Mouse (Mus musculus) right cerebral cortex, postnatal 36 days (tissue): ENCODE results near the gene Pdp2.
"Not testable (repeated sequence)": the region's sequence is repeated elsewhere in the genome, so short reads cannot be mapped to it uniquely, and the experiment has no call there.

Experiments
- DNase-seq, 2 experiments: peaks; one replicate each; pipeline ENCODE4 v3.0.0; 2022; ENCODE audit warnings: low spot score in 2 of 2, mixed read lengths in 1 of 2

Pdp2 gene

GRCm38 (mm10) chr8:104591133-104591834 lies at the start of gene Pdp2:
Gene Pdp2, plus strand, starts transcription at chr8:104591451.
- DNase-seq, result peak; percentile 89 to 91

- DNase-seq, result no peak
These were observed 49.8 kb upstream of the Pdp2 start for GRCm38 (mm10) chr8:104541515-104541880.

- DNase-seq, result peak; percentile 81 to 88
These were observed 49.1 kb upstream of the Pdp2 start for GRCm38 (mm10) chr8:104542160-104542559.

GRCm38 (mm10) chr8:104543440-104544045 lies 47.7 kb upstream of the Pdp2 start:
- no peak for DNase-seq

- DNase-seq, result no peak
These were observed 36.1 kb upstream of the Pdp2 start for GRCm38 (mm10) chr8:104555191-104555590.

GRCm38 (mm10) chr8:104557226-104557625 lies 34.0 kb upstream of the Pdp2 start:
- no peak for DNase-seq

GRCm38 (mm10) chr8:104560731-104561130 lies 30.5 kb upstream of the Pdp2 start:
- no peak for DNase-seq

GRCm38 (mm10) chr8:104564633-104565456 lies 26.4 kb upstream of the Pdp2 start:
- peak; percentile 67 to 78 for DNase-seq

GRCm38 (mm10) chr8:104565457-104565798 lies 25.8 kb upstream of the Pdp2 start:
- no peak for DNase-seq

- DNase-seq, result no peak
These were observed 21.7 kb upstream of the Pdp2 start for GRCm38 (mm10) chr8:104569559-104569958.

GRCm38 (mm10) chr8:104570436-104571343 lies 20.6 kb upstream of the Pdp2 start:
- DNase-seq, result peak; percentile 61 to 75

- no peak for DNase-seq
These were observed 14.4 kb upstream of the Pdp2 start for GRCm38 (mm10) chr8:104576820-104577219.

GRCm38 (mm10) chr8:104577606-104578005 lies 13.6 kb upstream of the Pdp2 start:
- not testable (repeated sequence) for DNase-seq

- DNase-seq, result no peak
These were observed 6.7 kb upstream of the Pdp2 start for GRCm38 (mm10) chr8:104584522-104584921.

GRCm38 (mm10) chr8:104590284-104590683 lies 967 bp upstream of the Pdp2 start:
- no peak for DNase-seq

- DNase-seq, result no peak
These were observed 605 bp downstream of the Pdp2 start for GRCm38 (mm10) chr8:104591856-104592255.

GRCm38 (mm10) chr8:104592566-104592965 lies 1.3 kb downstream of the Pdp2 start:
- DNase-seq, result no peak

GRCm38 (mm10) chr8:104593536-104594325 lies 2.5 kb downstream of the Pdp2 start:
- DNase-seq, result no peak

- DNase-seq, result no peak
These were observed 3.5 kb downstream of the Pdp2 start for GRCm38 (mm10) chr8:104594611-104595362.
